Mouse (Mus musculus) thymus, adult 2 months (tissue): ENCODE results near the gene Aldh1a7.
"Not testable (repeated sequence)": the region's sequence is repeated elsewhere in the genome, so short reads cannot be mapped to it uniquely, and the experiment has no call there.

Experiments
- CTCF ChIP-seq: fragments of 200-500 bp; IDR thresholded peaks from 2 replicates; pipeline ENCODE4 v1.5.1; 2012; ENCODE audit warnings: mild to moderate bottlenecking, control low read depth, low read length, moderate library complexity, borderline replicate concordance; ENCODE audit not compliant: control insufficient read depth, poor library complexity, insufficient read depth; ENCODE audit errors: extremely low read depth
- POLR2A ChIP-seq: fragments of 200-500 bp; IDR thresholded peaks from 2 replicates; pipeline ENCODE4 v1.6.1; 2012; ENCODE audit warnings: mild to moderate bottlenecking, low read length, control low read depth, moderate library complexity; ENCODE audit not compliant: control insufficient read depth, poor library complexity, insufficient read depth; ENCODE audit errors: extremely low read depth

GRCm38 (mm10) chr19:20647496-20647895 lies 79.9 kb downstream of the Aldh1a7 start:
- TF ChIP-seq POLR2A, CTCF: not testable (repeated sequence)
